Mouse (Mus musculus) cortical plate, adult 2 months (tissue): ENCODE measurements around the gene 1700029I15Rik.
A peak's percentile ranks its signal among the peaks of the same experiment; 100 is the strongest.

Experiments
- CTCF ChIP-seq: fragments of 200-500 bp; IDR thresholded peaks from 2 replicates; pipeline ENCODE4 v1.5.1; 2011; ENCODE audit warnings: mild to moderate bottlenecking, control low read depth, low read length; ENCODE audit not compliant: insufficient read depth; ENCODE audit errors: extremely low read depth
- POLR2A ChIP-seq: fragments of 200-500 bp; IDR thresholded peaks from 2 replicates; pipeline ENCODE4 v1.6.1; 2011; ENCODE audit warnings: mild to moderate bottlenecking, low read length, control low read depth; ENCODE audit not compliant: insufficient read depth; ENCODE audit errors: extremely low read depth

- TF ChIP-seq CTCF (no peak), POLR2A (peak; percentile 54; the same call in 1 of the 2 replicates)
Observed at GRCm38 (mm10) chr2:92401091-92401561, 18.8 kb downstream of the 1700029I15Rik start, which contains the start of gene Mapk8ip1.
